Mouse (Mus musculus): Measurements from ENCODE around the gene Eipr1. TPM values are rescaled to one million over a fixed set of nuclear protein-coding genes. Genes with fewer than 3 reads are reported as not detected.
"Not testable (repeated sequence)": the region's sequence is repeated elsewhere in the genome, so short reads cannot be mapped to it uniquely, and the experiment has no call there.

Gene Eipr1
- polyA plus RNA-seq, 1 experiment from 2014 or later: 71.3 TPM

GRCm38 (mm10) chr12:28733520-28734245 lies 17.9 kb upstream of the Eipr1 start:
- not testable (repeated sequence) for H3K4me1 ChIP-seq (replicated peaks); H3K27ac ChIP-seq; H3K9ac ChIP-seq (replicated peaks); H3K9me3 ChIP-seq; H3K4me2 ChIP-seq (replicated peaks); H3K27me3 ChIP-seq; ATAC-seq; H3K4me3 ChIP-seq (replicated peaks)
- H3K36me3 ChIP-seq: peaks cover 54% of the 10 kb centered on the region
- 98% methylated on average over 6 of the region's 6 CpGs for WGBS

GRCm38 (mm10) chr12:28734271-28734670 lies 17.3 kb upstream of the Eipr1 start:
- Histone ChIP-seq H3K27me3 (no peaks in the 10 kb centered on the region), H3K4me1 (replicated peaks) (no peaks in the 10 kb centered on the region), H3K9me3 (peaks cover 3% of the 10 kb centered on the region; the same call in 1 of the 2 replicates), H3K36me3 (peaks cover 48% of the 10 kb centered on the region), H3K4me3 (replicated peaks) (no peak overlapping the region), H3K4me2 (replicated peaks) (no peak overlapping the region), H3K27ac (no peak overlapping the region), H3K9ac (replicated peaks) (no peak overlapping the region)
- ATAC-seq: no peak
- WGBS: 96% methylated on average over 1 of the region's 1 CpGs

GRCm38 (mm10) chr12:28735293-28735692 lies 16.3 kb upstream of the Eipr1 start:
- ATAC-seq: no peak
- Histone ChIP-seq H3K27ac (no peak overlapping the region), H3K36me3 (peaks cover 47% of the 10 kb centered on the region), H3K9me3 (peaks cover 3% of the 10 kb centered on the region; the same call in 1 of the 2 replicates), H3K4me1 (replicated peaks) (no peaks in the 10 kb centered on the region), H3K9ac (replicated peaks) (no peak overlapping the region), H3K4me3 (replicated peaks) (no peak overlapping the region), H3K4me2 (replicated peaks) (no peak overlapping the region), H3K27me3 (no peaks in the 10 kb centered on the region)
- 90% methylated on average over 3 of the region's 3 CpGs for WGBS

- no peak overlapping the region for H3K27ac ChIP-seq
- no peaks in the 10 kb centered on the region for H3K27me3 ChIP-seq
- H3K4me3 ChIP-seq (replicated peaks): no peak overlapping the region
- H3K9me3 ChIP-seq: no peaks in the 10 kb centered on the region
- H3K4me1 ChIP-seq (replicated peaks): peaks cover 24% of the 10 kb centered on the region
- no peak overlapping the region for H3K9ac ChIP-seq (replicated peaks)
- no peak overlapping the region for H3K4me2 ChIP-seq (replicated peaks)
- no peak for ATAC-seq
- 86% methylated on average over 3 of the region's 3 CpGs for WGBS
- peaks cover 49% of the 10 kb centered on the region for H3K36me3 ChIP-seq
Observed at GRCm38 (mm10) chr12:28743328-28743727, 8.3 kb upstream of the Eipr1 start.

- peaks cover 26% of the 10 kb centered on the region for H3K36me3 ChIP-seq
- peak within 1 kb of the TSS; percentile 84 for H3K4me3 ChIP-seq (replicated peaks)
- H3K9me3 ChIP-seq: no peaks in the 10 kb centered on the region
- H3K27me3 ChIP-seq: no peaks in the 10 kb centered on the region
- peak within 1 kb of the TSS; percentile 83 for H3K9ac ChIP-seq (replicated peaks)
- peaks cover 49% of the 10 kb centered on the region for H3K4me1 ChIP-seq (replicated peaks)
- ATAC-seq: peak; percentile 94
- H3K27ac ChIP-seq: peak within 1 kb of the TSS; percentile 68
- 2% methylated on average over 41 of the region's 41 CpGs for WGBS
- H3K4me2 ChIP-seq (replicated peaks): peak within 1 kb of the TSS; percentile 98
Observed at GRCm38 (mm10) chr12:28750021-28750633, 1.5 kb upstream of the Eipr1 start, which contains the start of gene Trappc12. TSS of gene Trappc12 (minus strand) at chr12:28750472.

- peak overlapping the region; percentile 55 for H3K27ac ChIP-seq
- H3K36me3 ChIP-seq: peaks cover 19% of the 10 kb centered on the region
- H3K9ac ChIP-seq (replicated peaks): no peak overlapping the region
- H3K4me1 ChIP-seq (replicated peaks): peaks cover 41% of the 10 kb centered on the region
- no peaks in the 10 kb centered on the region for H3K27me3 ChIP-seq
- WGBS: 96% methylated on average over 5 of the region's 5 CpGs
- H3K4me3 ChIP-seq (replicated peaks): peak overlapping the region; percentile 84; the same call in 1 of the 2 replicates
- H3K4me2 ChIP-seq (replicated peaks): peak overlapping the region; percentile 98
- H3K9me3 ChIP-seq: no peaks in the 10 kb centered on the region
- no peak for ATAC-seq
Observed at GRCm38 (mm10) chr12:28750876-28751275, 727 bp upstream of the Eipr1 start.

GRCm38 (mm10) chr12:28756019-28756418 lies 4.4 kb downstream of the Eipr1 start:
- Histone ChIP-seq H3K27ac (no peak overlapping the region), H3K4me1 (replicated peaks) (peaks cover 21% of the 10 kb centered on the region), H3K27me3 (no peaks in the 10 kb centered on the region), H3K4me2 (replicated peaks) (no peak overlapping the region), H3K9me3 (no peaks in the 10 kb centered on the region), H3K36me3 (0 out of 2 replicates have a peak, but pooled peaks cover 6% of the 10 kb centered on the region), H3K9ac (replicated peaks) (no peak overlapping the region), H3K4me3 (replicated peaks) (no peak overlapping the region)
- ATAC-seq: no peak
- 86% methylated on average over 4 of the region's 4 CpGs for WGBS

- whole genome bisulfite sequencing: 90% methylated on average over 7 of the region's 7 CpGs
- no peak overlapping the region for H3K9ac ChIP-seq (replicated peaks)
Observed at GRCm38 (mm10) chr12:28769953-28770352, 18.4 kb downstream of the Eipr1 start.

GRCm38 (mm10) chr12:28773815-28774214 lies 22.2 kb downstream of the Eipr1 start:
- WGBS: 89% methylated on average over 3 of the region's 3 CpGs
- H3K4me1 ChIP-seq (replicated peaks): peaks cover 26% of the 10 kb centered on the region
- no peak overlapping the region; the same call in 1 of the 2 replicates for H3K27ac ChIP-seq
- H3K36me3 ChIP-seq: peaks cover 15% of the 10 kb centered on the region
- H3K9ac ChIP-seq (replicated peaks): no peak overlapping the region
- H3K4me2 ChIP-seq (replicated peaks): no peak overlapping the region
- ATAC-seq: 0 out of 2 replicates have a peak, but pooled peaks have one; percentile 40
- no peak overlapping the region for H3K4me3 ChIP-seq (replicated peaks)
- H3K9me3 ChIP-seq: no peaks in the 10 kb centered on the region
- H3K27me3 ChIP-seq: no peaks in the 10 kb centered on the region

More at GRCm38 (mm10) chr12:28769953-28770352, 18.4 kb downstream of the Eipr1 start:
- ATAC-seq: no peak
- Histone ChIP-seq H3K4me3 (replicated peaks) (no peak overlapping the region), H3K36me3 (peaks cover 35% of the 10 kb centered on the region), H3K4me1 (replicated peaks) (peaks cover 12% of the 10 kb centered on the region), H3K27me3 (no peaks in the 10 kb centered on the region), H3K27ac (no peak overlapping the region), H3K9me3 (no peaks in the 10 kb centered on the region), H3K4me2 (replicated peaks) (no peak overlapping the region)

- H3K4me1 ChIP-seq (replicated peaks): peaks cover 26% of the 10 kb centered on the region
- ATAC-seq: no peak
- H3K9me3 ChIP-seq: no peaks in the 10 kb centered on the region
- no peaks in the 10 kb centered on the region for H3K27me3 ChIP-seq
- no peak overlapping the region for H3K4me3 ChIP-seq (replicated peaks)
- peaks cover 7% of the 10 kb centered on the region for H3K36me3 ChIP-seq
- H3K27ac ChIP-seq: peak overlapping the region; percentile 54
- no peak overlapping the region for H3K4me2 ChIP-seq (replicated peaks)
- H3K9ac ChIP-seq (replicated peaks): no peak overlapping the region
- 19% methylated on average over 8 of the region's 8 CpGs for WGBS
Observed at GRCm38 (mm10) chr12:28775120-28775519, 23.5 kb downstream of the Eipr1 start.

GRCm38 (mm10) chr12:28775627-28776026 lies 24.0 kb downstream of the Eipr1 start:
- H3K9ac ChIP-seq (replicated peaks): no peak overlapping the region
- peak overlapping the region; percentile 54 for H3K27ac ChIP-seq
- H3K4me1 ChIP-seq (replicated peaks): peaks cover 29% of the 10 kb centered on the region
- no peak overlapping the region for H3K4me2 ChIP-seq (replicated peaks)
- H3K36me3 ChIP-seq: peaks cover 5% of the 10 kb centered on the region
- H3K4me3 ChIP-seq (replicated peaks): no peak overlapping the region
- H3K9me3 ChIP-seq: no peaks in the 10 kb centered on the region
- no peaks in the 10 kb centered on the region for H3K27me3 ChIP-seq
- ATAC-seq: no peak
- 86% methylated on average over 6 of the region's 6 CpGs for WGBS

- no peak for ATAC-seq
- Histone ChIP-seq H3K4me1 (replicated peaks) (peaks cover 40% of the 10 kb centered on the region), H3K4me3 (replicated peaks) (no peak overlapping the region), H3K27me3 (no peaks in the 10 kb centered on the region), H3K9ac (replicated peaks) (no peak overlapping the region), H3K36me3 (no peaks in the 10 kb centered on the region), H3K27ac (no peak overlapping the region), H3K9me3 (no peaks in the 10 kb centered on the region), H3K4me2 (replicated peaks) (no peak overlapping the region)
- 82% methylated on average over 7 of the region's 7 CpGs for WGBS
Observed at GRCm38 (mm10) chr12:28780180-28780579, 28.6 kb downstream of the Eipr1 start.

All from midbrain, embryonic 13.5 days (tissue).